Mouse (Mus musculus) heart, embryonic 10.5 days (tissue): ENCODE measurements at regions not wholly inside any gene's neighbourhood (a gene's known extent, or its start where the extent isn't known, plus 50 kb on each side); places are given as distances from the start of the nearest gene placed in this dataset.

ENCODE experiments used
- DNase-seq: peaks from one replicate; pipeline ENCODE4 v3.0.0-alpha.2; 2017; ENCODE audit warnings: low spot score
- H3K27ac ChIP-seq: fragments of 300-500 bp; sonication (generic); 2 replicates; pipeline ENCODE4 v1.5.1; 2016; ENCODE audit warnings: mild to moderate bottlenecking
- H3K27me3 ChIP-seq: fragments of 300-500 bp; sonication (generic); 2 replicates; pipeline ENCODE4 v1.6.1; 2016; ENCODE audit warnings: mild to moderate bottlenecking; ENCODE audit not compliant: poor library complexity, insufficient read depth, severe bottlenecking
- H3K36me3 ChIP-seq: fragments of 300-500 bp; sonication (generic); 2 replicates; pipeline ENCODE4 v1.6.1; 2016; ENCODE audit warnings: mild to moderate bottlenecking, moderate library complexity
- H3K4me1 ChIP-seq: fragments of 300-500 bp; sonication (generic); 2 replicates; pipeline ENCODE4 v1.6.1; 2016; ENCODE audit warnings: mild to moderate bottlenecking
- H3K4me3 ChIP-seq: fragments of 300-500 bp; sonication (generic); 2 replicates; pipeline ENCODE4 v1.5.1; 2016; ENCODE audit warnings: mild to moderate bottlenecking, moderate library complexity
- H3K9me3 ChIP-seq: fragments of 300-500 bp; sonication (generic); 2 replicates; pipeline ENCODE4 v1.6.1; 2016; ENCODE audit warnings: mild to moderate bottlenecking, moderate library complexity
- WGBS: fragments of 180-500 bp; shearing (Covaris S2); methylation state at CpG from one replicate; pipeline ENCODE4 v1.1.7; 2016; 5-methylcytosine and 5-hydroxymethylcytosine counted together

- Histone ChIP-seq H3K9me3 (no peaks in the 10 kb centered on the region), H3K36me3 (no peaks in the 10 kb centered on the region), H3K27ac (no peak overlapping the region), H3K4me3 (no peak overlapping the region), H3K27me3 (no peaks in the 10 kb centered on the region), H3K4me1 (peaks cover 15% of the 10 kb centered on the region; the same call in 1 of the 2 replicates)
- no peak for DNase-seq
- WGBS, result 51% methylated on average over 8 of the region's 8 CpGs
Measured at GRCm38 (mm10) chr14:86487285-86487897, 653.6 kb downstream of the Diaph3 start.

- DNase-seq, result no peak
Measured at GRCm38 (mm10) chr14:86484247-86484646, 656.8 kb downstream of the Diaph3 start.

GRCm38 (mm10) chr14:86473604-86474003 is 667.4 kb downstream of the Diaph3 start:
- 97% methylated on average over 1 of the region's 1 CpGs for WGBS
- no peak overlapping the region for H3K4me3 ChIP-seq
- DNase-seq, result no peak
- no peak overlapping the region for H3K27ac ChIP-seq
- H3K27me3 ChIP-seq, result no peaks in the 10 kb centered on the region
- peaks cover 21% of the 10 kb centered on the region for H3K4me1 ChIP-seq
- H3K9me3 ChIP-seq, result no peaks in the 10 kb centered on the region
- no peaks in the 10 kb centered on the region for H3K36me3 ChIP-seq

More at GRCm38 (mm10) chr14:86484247-86484646, 656.8 kb downstream of the Diaph3 start:
- no peaks in the 10 kb centered on the region for H3K27me3 ChIP-seq
- WGBS, result 88% methylated on average over 5 of the region's 5 CpGs
- no peaks in the 10 kb centered on the region for H3K36me3 ChIP-seq
- no peak overlapping the region for H3K4me3 ChIP-seq
- no peaks in the 10 kb centered on the region for H3K9me3 ChIP-seq
- H3K4me1 ChIP-seq, result no peaks in the 10 kb centered on the region; the same call in 1 of the 2 replicates
- H3K27ac ChIP-seq, result no peak overlapping the region

GRCm38 (mm10) chr14:86470462-86470861 is 670.6 kb downstream of the Diaph3 start:
- no peaks in the 10 kb centered on the region for H3K9me3 ChIP-seq
- no peak for DNase-seq
- 29% methylated on average over 4 of the region's 4 CpGs for WGBS
- H3K27me3 ChIP-seq, result no peaks in the 10 kb centered on the region
- H3K27ac ChIP-seq, result no peak overlapping the region
- no peaks in the 10 kb centered on the region for H3K36me3 ChIP-seq
- H3K4me3 ChIP-seq, result no peak overlapping the region
- peaks cover 30% of the 10 kb centered on the region for H3K4me1 ChIP-seq

GRCm38 (mm10) chr14:86467886-86468463 is 673.1 kb downstream of the Diaph3 start:
- Histone ChIP-seq H3K36me3 (no peaks in the 10 kb centered on the region), H3K4me3 (no peak overlapping the region), H3K27me3 (no peaks in the 10 kb centered on the region), H3K4me1 (peaks cover 30% of the 10 kb centered on the region), H3K27ac (peak overlapping the region; percentile 36; the same call in 1 of the 2 replicates), H3K9me3 (no peaks in the 10 kb centered on the region)
- WGBS, result 29% methylated on average over 8 of the region's 8 CpGs
- no peak for DNase-seq

GRCm38 (mm10) chr14:86463388-86463787 is 677.6 kb downstream of the Diaph3 start:
- Histone ChIP-seq H3K27ac (no peak overlapping the region), H3K9me3 (no peaks in the 10 kb centered on the region), H3K4me1 (peaks cover 11% of the 10 kb centered on the region), H3K4me3 (no peak overlapping the region), H3K27me3 (no peaks in the 10 kb centered on the region), H3K36me3 (no peaks in the 10 kb centered on the region)
- WGBS, result 82% methylated on average over 2 of the region's 2 CpGs
- no peak for DNase-seq

- 70% methylated on average over 2 of the region's 2 CpGs for WGBS
- Histone ChIP-seq H3K4me3 (no peak overlapping the region), H3K27me3 (no peaks in the 10 kb centered on the region), H3K4me1 (no peaks in the 10 kb centered on the region), H3K27ac (no peak overlapping the region), H3K36me3 (no peaks in the 10 kb centered on the region), H3K9me3 (no peaks in the 10 kb centered on the region)
- DNase-seq, result no peak
Measured at GRCm38 (mm10) chr14:86453142-86453541, 687.9 kb downstream of the Diaph3 start.

- 64% methylated on average over 1 of the region's 1 CpGs for WGBS
Measured at GRCm38 (mm10) chr14:86450616-86451015, 690.4 kb downstream of the Diaph3 start.

GRCm38 (mm10) chr14:86445139-86445538 is 695.9 kb downstream of the Diaph3 start:
- no peaks in the 10 kb centered on the region for H3K36me3 ChIP-seq
- DNase-seq, result no peak
- H3K27me3 ChIP-seq, result no peaks in the 10 kb centered on the region
- H3K4me3 ChIP-seq, result no peak overlapping the region
- H3K9me3 ChIP-seq, result no peaks in the 10 kb centered on the region
- no peaks in the 10 kb centered on the region for H3K4me1 ChIP-seq
- 0 out of 2 replicates have a peak overlapping the region, but pooled peaks have one; percentile 76 for H3K27ac ChIP-seq
- 83% methylated on average over 4 of the region's 4 CpGs for WGBS

More at GRCm38 (mm10) chr14:86450616-86451015, 690.4 kb downstream of the Diaph3 start:
- Histone ChIP-seq H3K9me3 (no peaks in the 10 kb centered on the region), H3K4me1 (no peaks in the 10 kb centered on the region), H3K36me3 (no peaks in the 10 kb centered on the region), H3K27ac (no peak overlapping the region), H3K4me3 (no peak overlapping the region), H3K27me3 (no peaks in the 10 kb centered on the region)
- no peak for DNase-seq

GRCm38 (mm10) chr14:86443921-86444835 is 696.9 kb downstream of the Diaph3 start:
- 49% methylated on average over 5 of the region's 5 CpGs for WGBS
- Histone ChIP-seq H3K4me1 (no peaks in the 10 kb centered on the region), H3K4me3 (no peak overlapping the region), H3K27ac (peak overlapping the region; percentile 76), H3K36me3 (no peaks in the 10 kb centered on the region), H3K9me3 (no peaks in the 10 kb centered on the region), H3K27me3 (no peaks in the 10 kb centered on the region)
- no peak for DNase-seq

GRCm38 (mm10) chr14:86441895-86442679 is 698.9 kb downstream of the Diaph3 start:
- Histone ChIP-seq H3K36me3 (no peaks in the 10 kb centered on the region), H3K27me3 (no peaks in the 10 kb centered on the region), H3K27ac (no peak overlapping the region; the same call in 1 of the 2 replicates), H3K9me3 (no peaks in the 10 kb centered on the region), H3K4me1 (no peaks in the 10 kb centered on the region), H3K4me3 (no peak overlapping the region)
- 84% methylated on average over 9 of the region's 9 CpGs for WGBS
- DNase-seq, result no peak

- Histone ChIP-seq H3K4me1 (no peaks in the 10 kb centered on the region), H3K27ac (no peak overlapping the region), H3K36me3 (no peaks in the 10 kb centered on the region), H3K27me3 (no peaks in the 10 kb centered on the region), H3K9me3 (no peaks in the 10 kb centered on the region), H3K4me3 (no peak overlapping the region)
- no peak for DNase-seq
- 72% methylated on average over 3 of the region's 3 CpGs for WGBS
Measured at GRCm38 (mm10) chr14:86437383-86437782, 703.7 kb downstream of the Diaph3 start.
